Mouse (Mus musculus) embryonic fibroblast, embryonic 13.5 days (primary cell): ENCODE results near the gene Ncor1.

Experiments used
- CTCF ChIP-seq: IDR thresholded peaks from 2 replicates; pipeline ENCODE4 v1.5.1; 2011; ENCODE audit warnings: mild to moderate bottlenecking, control low read depth, low read length, moderate library complexity, borderline replicate concordance; ENCODE audit not compliant: insufficient read depth
- POLR2A ChIP-seq: IDR thresholded peaks from 2 replicates; pipeline ENCODE4 v1.6.1; 2011; ENCODE audit warnings: low read depth, mild to moderate bottlenecking, control low read depth, low read length, moderate library complexity

DNA sequence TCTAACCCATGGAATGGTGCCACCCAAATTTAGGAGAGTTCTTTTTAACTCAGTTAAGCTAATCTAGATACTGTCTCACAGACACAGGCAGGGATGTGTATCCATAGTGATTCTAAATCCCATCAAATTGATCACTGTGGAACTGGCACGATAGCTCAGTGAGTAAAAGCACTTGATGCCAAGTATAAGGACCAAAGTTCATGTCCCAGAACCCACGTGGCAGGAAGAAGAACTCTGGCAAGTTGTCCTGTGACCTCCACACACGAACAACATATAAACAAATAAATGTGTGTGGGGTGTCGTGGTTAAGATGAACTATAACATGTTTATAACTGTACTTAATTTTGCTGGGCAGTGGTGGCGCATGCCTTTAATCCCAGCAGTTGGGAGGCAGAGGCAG lies 21.2 kb upstream of the Ncor1 start:
- no peak for TF ChIP-seq CTCF
- no peak for TF ChIP-seq POLR2A
